Mouse (Mus musculus): ENCODE measurements around the gene Kcnip3.

The Kcnip3 gene

GRCm38 (mm10) chr2:127518273-127518672 lies 3.6 kb downstream of the Kcnip3 start:
- no peak for DNase-seq (ENCODE audit: low read depth)

DNA sequence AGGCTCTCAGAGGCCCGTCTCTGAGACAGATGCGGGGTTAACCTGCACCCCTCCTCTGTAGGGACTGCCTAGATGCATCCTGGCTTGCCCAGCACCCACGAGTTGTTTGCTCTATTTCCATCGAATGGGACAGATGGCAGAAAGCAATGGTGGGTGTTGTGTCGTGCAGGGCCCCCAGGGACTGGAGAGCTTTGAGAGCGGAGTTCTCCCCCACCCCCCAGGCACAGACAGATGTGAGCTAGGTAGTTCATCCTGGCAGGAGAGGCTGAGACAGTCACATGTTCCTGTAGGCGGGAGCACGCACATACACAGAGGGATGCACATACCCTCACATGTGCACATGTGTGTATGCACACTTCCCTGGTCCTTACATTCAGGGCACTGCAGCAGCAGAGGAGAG lies 4.8 kb downstream of the Kcnip3 start:
- no peak for DNase-seq (ENCODE audit: low read depth)

DNA sequence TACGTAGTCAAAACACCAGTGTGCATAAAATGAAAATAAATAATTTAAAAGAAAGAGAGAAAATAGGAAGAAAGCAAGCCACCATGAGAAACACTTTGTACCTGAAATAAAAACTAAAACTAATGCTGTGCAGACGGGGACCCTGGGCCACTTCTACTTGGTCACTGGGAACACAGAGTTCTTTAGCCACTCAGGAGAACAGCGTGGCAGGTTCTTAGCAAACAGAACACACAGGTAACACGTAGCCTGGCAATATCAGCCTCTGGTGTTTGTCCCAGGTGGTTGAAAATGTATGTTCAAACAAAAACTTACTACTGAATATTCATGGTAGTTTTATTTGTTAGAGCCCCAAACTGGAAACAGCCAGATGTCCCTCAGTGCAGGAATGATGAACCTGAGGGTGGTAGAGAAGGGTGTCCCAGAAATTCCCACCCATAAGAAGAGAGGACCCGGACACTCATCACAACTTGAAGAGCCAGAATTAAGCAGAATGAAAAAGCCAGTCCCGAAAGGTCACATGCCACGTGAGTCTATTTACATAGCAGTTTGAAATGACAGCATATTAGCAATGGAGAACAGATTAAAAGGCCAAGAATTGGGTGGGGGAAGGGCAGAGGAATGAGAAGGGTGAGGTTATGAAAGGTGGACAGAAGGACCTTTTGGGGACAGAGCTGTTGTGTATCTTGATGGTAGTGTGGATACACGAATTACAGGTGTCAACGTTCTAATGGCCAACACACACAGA lies 7.3 kb downstream of the Kcnip3 start:
- no peak for DNase-seq (ENCODE audit: low read depth)

- DNase-seq (ENCODE audit: low read depth), result peak; percentile 15
Observed at GRCm38 (mm10) chr2:127513244-127513643, 8.7 kb downstream of the Kcnip3 start.

DNA sequence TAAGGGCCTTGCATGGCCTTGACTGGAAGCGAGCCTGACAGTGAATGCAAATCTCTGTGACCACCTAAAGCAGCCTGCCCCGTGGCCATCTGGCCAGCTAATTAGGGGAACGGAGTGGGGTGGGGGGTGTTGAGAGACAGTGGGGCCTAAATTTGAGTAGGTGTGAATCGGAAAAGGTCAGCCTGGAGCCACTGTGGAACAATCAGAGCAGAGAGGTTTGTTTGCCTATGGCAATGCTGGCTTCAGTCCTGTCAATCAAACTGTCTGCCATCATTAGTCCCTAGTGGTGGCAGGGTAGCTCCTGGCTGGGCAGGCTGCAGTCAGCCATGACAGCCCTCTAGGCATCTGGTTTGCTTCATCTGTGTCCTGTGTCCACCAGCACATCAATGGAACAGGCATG lies 10.5 kb downstream of the Kcnip3 start:
- DNase-seq (ENCODE audit: low read depth), result no peak

DNA sequence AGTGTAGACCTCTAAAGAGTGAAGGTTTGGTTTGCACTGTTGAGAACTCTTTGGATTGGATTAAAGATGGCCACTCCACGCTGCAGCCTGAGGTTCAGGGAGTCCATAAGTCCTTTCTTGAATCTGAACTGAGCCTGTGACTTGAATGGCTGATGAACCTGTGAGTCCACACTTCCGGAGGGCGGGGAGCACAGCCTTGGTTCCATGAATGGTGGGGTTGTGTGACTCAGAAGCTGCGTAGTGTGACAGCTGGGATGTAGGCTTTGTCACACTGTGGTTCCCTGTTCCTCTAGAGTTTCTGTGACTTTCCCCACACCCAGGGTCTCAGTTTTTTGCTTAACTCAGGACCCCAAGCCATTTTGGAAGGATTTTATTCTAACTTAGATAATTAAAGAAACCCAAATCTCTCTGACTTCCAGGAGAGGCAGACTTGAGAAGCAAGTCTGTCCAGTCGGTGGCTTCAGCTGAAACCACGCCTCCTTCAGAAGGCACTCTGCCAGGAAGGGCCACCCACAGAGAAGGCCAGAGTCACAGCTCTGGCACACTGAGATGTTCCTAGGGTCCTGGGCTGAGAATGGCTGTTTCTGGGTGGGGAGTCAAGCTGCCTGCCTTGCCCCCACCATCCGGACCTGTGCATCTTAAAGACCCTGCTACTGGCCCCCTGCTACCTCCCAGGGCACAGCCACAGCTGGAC lies 13.8 kb downstream of the Kcnip3 start:
- DNase-seq (ENCODE audit: low read depth), result no peak

DNA sequence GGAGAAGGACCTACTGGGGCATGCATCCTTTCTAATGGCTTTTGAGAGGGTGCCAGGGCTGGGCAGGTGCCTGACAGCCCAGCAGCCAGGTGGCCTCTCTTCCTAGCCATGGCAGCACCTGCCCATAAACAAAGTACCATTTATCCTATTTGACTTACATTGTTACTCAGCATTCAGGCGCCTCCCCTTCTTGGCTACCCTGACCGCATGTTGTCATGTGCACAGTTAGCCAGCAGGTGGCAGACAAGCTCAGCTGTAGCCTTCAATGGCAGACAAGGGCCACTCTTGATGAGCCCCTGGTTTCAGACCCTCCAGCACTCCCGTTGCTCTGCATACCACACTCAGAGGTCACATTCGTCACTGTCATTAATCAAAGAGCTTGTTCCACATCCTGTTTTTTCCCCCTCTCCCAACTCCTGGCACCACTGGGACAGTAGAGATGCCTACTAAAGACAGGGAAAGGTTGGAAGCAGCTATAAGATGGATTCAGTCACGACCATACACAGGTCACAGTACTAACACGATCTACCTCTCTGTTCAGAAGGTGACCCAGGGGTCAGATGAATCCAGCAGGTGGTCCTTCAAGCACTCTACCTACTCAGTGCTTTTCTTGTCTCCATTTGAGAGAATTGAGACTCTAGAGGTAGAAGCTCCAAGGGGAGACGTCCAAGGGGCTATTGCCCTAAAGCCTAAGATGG lies 14.7 kb downstream of the Kcnip3 start:
- peak; percentile 78 for DNase-seq (ENCODE audit: low read depth)

DNA sequence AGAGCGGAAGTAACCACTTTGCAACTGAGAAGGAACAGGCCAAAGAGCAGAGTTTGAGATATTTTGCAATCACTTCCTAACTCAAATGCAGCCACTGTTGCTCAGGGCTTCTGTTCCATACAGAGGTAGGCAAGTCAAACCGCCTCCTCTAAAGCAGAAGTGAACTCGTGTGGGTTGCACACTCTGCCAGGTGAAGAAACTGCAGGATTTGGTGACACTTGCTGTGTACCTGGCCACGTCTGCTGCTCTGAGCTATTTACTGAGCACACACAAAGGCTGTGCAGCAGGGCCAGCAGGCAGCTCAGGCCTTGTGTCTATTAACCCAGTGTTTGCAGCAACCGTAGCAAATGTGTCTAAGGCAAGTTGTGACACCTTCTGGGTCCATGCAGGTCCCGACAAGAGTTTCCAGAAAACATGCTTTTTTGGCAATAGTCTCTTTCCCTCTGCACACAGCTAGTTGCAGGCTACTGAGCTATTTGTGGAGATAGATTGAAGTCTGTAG lies 15.7 kb downstream of the Kcnip3 start:
- DNase-seq (ENCODE audit: low read depth), result no peak

GRCm38 (mm10) chr2:127505196-127505595 lies 16.7 kb downstream of the Kcnip3 start:
- peak; percentile 11 for DNase-seq (ENCODE audit: low read depth)

DNA sequence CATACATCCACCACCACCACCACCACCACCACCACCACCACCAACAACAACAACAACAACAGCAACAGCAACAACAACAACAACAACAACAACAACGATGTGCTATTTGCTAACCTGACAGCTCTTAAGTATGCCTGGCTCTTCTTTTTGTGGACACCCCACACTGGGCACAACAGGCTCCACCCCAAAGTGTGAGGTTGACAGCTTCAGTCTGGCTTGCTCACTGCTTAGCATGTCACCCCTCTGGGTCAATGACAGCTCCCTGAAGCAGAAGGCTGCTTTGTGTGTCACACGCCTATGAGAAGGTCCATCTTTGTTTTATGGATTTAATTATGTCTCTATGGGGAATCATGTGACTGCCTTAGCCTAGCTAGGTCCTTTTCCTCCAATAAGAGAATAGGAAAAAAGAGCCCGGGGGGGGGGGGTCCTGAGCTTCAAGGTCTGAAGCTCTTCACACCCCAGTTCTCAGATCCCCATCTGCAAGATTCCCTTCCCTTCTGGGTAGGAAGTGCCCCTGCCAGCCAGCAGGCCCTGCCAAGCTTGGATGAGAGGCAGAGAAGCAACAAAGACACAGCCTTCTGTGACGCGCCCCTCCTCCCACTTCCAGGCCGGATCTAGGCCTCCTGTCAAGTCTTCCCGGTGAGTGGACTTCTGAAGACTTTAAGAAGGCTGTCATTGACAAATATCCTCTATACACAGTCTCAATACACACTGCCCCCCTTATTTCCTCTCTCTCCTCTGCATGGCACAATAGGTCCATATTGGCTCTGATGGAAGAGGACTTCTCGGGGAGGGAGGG lies 17.9 kb downstream of the Kcnip3 start:
- DNase-seq (ENCODE audit: low read depth), result no peak

- peak; percentile 64 for DNase-seq (ENCODE audit: low read depth)
Observed at GRCm38 (mm10) chr2:127501061-127501460, 20.8 kb downstream of the Kcnip3 start.

GRCm38 (mm10) chr2:127498750-127499149 lies 23.1 kb downstream of the Kcnip3 start:
- DNase-seq (ENCODE audit: low read depth), result no peak

GRCm38 (mm10) chr2:127496321-127496720 lies 25.6 kb downstream of the Kcnip3 start:
- DNase-seq (ENCODE audit: low read depth), result no peak

DNA sequence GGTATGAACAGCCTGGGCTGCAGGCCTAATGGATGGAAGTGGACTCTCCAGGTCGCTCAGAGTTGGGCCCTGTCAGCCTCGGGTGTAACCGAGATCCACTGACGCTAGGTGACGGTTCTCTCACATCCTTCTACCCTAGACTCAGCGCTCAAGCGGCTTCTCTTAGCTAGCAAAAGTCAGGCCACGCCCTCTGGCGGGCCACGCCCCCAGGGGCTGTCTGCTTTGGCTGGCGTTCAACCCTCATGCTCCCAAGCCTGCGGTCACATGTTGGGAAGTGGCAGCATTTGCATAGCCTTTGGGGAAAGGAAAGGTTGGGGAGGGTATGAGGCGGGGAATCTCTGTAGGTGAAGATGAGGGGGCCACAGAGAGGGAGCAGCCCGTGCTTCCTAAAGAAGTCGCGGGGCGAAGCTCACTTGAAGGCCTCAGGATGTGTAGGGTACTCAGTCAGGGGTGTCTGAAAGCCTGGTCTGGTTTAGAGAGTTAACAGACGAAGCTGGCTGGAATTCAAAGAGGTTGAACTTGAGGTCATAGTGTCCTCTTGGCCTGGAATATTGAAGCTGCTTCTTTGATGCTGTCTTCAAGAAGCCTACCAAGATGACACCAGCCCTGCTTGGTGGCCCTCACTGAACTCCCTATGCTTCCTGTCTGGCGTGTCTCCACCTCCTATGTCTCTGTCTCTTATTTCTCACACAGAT lies 37.3 kb downstream of the Kcnip3 start:
- no peak for DNase-seq (ENCODE audit: low read depth)

- DNase-seq (ENCODE audit: low read depth), result no peak
Observed at GRCm38 (mm10) chr2:127483001-127483400, 38.9 kb downstream of the Kcnip3 start.

DNA sequence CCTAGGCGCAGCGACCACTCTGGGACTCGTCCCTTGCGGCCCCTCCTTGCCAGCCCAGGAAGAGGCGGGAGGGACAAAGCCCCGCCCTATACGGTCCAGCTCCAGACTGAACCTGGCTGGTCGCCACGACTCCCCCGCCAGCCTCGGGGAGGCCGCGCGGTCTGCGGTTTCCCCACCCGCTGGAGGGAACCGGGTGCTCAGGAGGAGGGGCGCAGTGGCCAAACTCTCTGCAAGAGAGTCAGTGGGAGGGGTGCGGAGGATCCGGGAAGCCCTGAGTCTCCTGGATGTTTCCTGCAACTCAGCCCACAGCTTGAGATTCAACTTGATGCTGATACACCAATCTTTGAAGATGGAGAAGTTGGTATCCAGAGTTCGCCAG lies 39.4 kb downstream of the Kcnip3 start:
- no peak for DNase-seq (ENCODE audit: low read depth)

DNA sequence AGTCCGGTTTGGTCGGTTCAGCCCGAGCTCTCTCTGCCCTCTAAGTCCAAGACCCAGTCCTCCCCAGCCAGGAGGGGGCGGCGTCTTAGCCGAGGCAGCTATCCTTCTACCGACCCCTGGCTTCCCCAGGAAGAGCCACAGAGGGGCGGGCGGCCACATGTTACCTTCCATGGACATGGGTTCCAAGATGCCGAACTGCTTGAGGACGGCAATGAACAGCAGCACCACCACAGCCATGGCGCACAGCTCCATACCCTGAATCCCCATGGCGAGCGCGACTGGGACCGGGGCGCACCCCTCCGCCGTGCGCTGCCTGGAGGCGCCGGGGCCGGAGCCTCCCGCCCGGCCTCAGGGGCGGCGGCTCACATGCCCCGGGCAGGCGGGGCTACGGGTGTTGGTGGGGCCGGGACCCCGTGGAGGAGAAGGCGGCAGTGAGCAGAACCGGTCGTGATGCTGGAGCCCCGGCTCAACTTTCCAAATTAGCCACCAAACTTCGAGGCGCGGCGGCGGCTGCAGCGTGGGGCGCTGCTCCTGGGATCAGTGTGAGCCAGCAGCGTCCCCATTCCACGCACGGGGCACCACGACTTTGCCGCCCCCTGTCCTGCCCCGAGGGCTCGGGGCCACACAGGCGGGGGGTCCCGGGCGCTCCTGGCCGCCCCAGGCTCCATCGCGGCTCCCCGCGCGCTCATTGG lies 39.9 kb downstream of the Kcnip3 start:
- no peak for DNase-seq (ENCODE audit: low read depth)

- DNase-seq (ENCODE audit: low read depth), result no peak
Observed at GRCm38 (mm10) chr2:127479763-127480162, 42.1 kb downstream of the Kcnip3 start.

DNA sequence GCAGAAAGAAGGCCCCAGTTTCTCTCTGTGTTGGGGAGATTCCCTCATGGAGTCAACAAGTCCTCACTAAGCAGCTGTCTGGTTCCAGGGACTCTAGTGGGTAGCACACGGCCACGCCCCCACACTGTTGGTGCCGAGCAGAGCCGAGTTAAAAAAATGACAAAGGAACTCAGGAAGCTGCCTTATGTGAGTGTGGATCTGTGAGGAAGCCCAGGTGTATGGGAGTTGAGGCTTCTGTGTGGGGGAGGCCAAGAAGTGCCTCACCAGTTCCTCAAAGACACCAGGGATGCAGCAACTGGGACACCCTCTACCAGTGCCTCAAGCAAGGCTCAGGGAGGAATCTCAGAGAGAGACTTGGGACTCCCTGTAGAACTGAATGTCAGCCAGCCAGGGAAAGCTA lies 42.7 kb downstream of the Kcnip3 start:
- no peak for DNase-seq (ENCODE audit: low read depth)

DNA sequence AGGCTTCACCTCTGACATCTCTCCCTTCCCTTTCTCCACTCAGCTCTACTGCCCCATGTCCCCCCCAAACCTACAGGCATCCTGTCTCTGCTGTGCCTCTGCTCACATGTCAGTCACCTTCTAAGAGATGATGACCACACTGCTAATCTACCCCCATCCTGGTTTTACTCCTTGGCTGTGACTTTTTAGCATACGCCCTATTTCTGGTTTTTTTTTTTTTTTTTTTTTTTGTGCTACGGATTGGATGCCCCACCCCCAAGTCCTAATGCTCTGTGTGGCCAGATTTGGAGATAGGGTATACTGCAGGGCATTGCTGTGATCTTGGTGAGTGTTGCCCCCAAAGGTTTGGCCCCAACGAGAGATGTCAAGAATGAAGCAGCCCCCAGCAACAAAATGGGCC lies 49.6 kb downstream of the Kcnip3 start:
- no peak for DNase-seq (ENCODE audit: low read depth)

DNA sequence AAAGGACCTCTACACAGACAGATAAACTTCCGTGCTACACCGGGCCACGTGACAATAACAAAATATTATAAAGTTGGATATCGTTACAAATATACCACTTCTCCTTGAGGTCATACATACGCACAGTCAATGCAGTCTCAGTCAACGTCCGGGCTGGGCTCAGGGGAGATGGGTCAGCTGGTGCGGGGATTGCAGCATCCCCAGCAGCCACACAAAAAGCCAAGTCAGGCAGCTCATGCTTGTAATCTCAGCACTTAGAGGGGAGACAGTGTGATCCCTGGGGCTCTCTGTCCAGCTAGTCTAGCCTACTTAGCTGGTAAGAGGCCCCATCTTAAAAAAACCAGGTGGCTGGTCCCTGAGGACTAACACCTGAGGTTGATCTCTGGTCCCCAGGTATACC lies 50.6 kb downstream of the Kcnip3 start:
- DNase-seq (ENCODE audit: low read depth), result no peak

All from naive thymus-derived CD4-positive, alpha-beta T cell, adult 2 months (primary cell).